Mouse (Mus musculus) lung, postnatal 0 days (tissue): ENCODE data around the gene Pabpc4.

Source experiments
- CTCF ChIP-seq: IDR thresholded peaks from 2 replicates; pipeline ENCODE4 v1.5.1; 2016; ENCODE audit warnings: antibody characterized with exemption, mild to moderate bottlenecking
- EP300 ChIP-seq: IDR thresholded peaks from 2 replicates; pipeline ENCODE4 v1.6.1; 2016; ENCODE audit warnings: antibody characterized with exemption, mild to moderate bottlenecking, control low read depth

DNA sequence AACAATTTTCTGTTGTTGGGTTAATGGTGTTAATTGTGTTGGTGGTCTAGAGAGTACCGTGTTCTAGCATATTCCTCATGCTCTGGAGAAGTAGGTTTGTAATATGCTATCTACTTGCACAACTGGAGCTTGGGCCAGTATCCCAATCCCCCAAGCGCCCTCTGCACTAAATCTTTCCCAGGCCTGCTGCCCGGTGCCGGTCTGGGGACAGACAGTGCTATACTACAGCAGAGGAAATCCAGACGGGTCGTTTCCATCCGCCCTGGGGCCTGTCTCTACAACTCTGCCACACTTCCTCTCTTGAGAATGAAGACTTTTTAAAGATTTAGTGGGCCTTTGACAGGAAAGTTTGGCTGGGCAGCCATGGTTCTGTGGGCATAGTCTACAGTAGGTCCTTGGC is 30.8 kb downstream of the Pabpc4 start:
- TF ChIP-seq CTCF (no peak), EP300 (no peak)
